Mouse (Mus musculus) MEL (cell line): ENCODE results near the gene Serp2. TPM values are rescaled to one million over a fixed set of nuclear protein-coding genes. Genes with fewer than 3 reads are reported as not detected.

Experiments used
- DNase-seq: peaks from one replicate; pipeline ENCODE4 v3.0.0; 2011; ENCODE audit warnings: low read depth, low spot score
- H3K27ac ChIP-seq: 2 replicates; pipeline ENCODE4 v1.5.1; 2012; ENCODE audit warnings: low read depth, mild to moderate bottlenecking, control low read depth, low read length, moderate library complexity; ENCODE audit not compliant: control insufficient read depth
- H3K27me3 ChIP-seq, 2 experiments: fragments of 150-350 bp in 1 of 2; sonication (generic) in 1 of 2; 2 replicates each; pipeline ENCODE4 v1.6.1; 2012; ENCODE audit warnings: low read length in 2 of 2, mild to moderate bottlenecking in 2 of 2, improper control_type of control experiment in 1 of 2, moderate library complexity in 1 of 2; ENCODE audit not compliant: insufficient read depth in 2 of 2, control insufficient read depth in 1 of 2
- H3K36me3 ChIP-seq, 2 experiments: 2 replicates each; pipeline ENCODE4 v1.6.1; 2012 to 2014; ENCODE audit warnings: low read length in 2 of 2, improper control_type of control experiment in 1 of 2, inconsistent platforms in 1 of 2, mild to moderate bottlenecking in 1 of 2; ENCODE audit not compliant: insufficient read depth in 2 of 2, control insufficient read depth in 1 of 2
- H3K4me1 ChIP-seq, 2 experiments: fragments of 150-350 bp in 1 of 2; sonication (generic) in 1 of 2; 2 replicates each; pipeline ENCODE4 v1.6.1; 2012; ENCODE audit warnings: low read length in 2 of 2, improper control_type of control experiment in 1 of 2, mild to moderate bottlenecking in 1 of 2; ENCODE audit not compliant: insufficient read depth in 2 of 2, control insufficient read depth in 1 of 2
- H3K4me3 ChIP-seq, 2 experiments: fragments of 150-350 bp in 1 of 2; sonication (generic) in 1 of 2; 2 replicates each; pipeline ENCODE4 v1.5.1; 2012; ENCODE audit warnings: low read depth in 2 of 2, low read length in 2 of 2, mild to moderate bottlenecking in 2 of 2, moderate library complexity in 2 of 2, control low read depth in 1 of 2, improper control_type of control experiment in 1 of 2; ENCODE audit not compliant: control insufficient read depth in 1 of 2, insufficient read depth in 1 of 2
- H3K79me2 ChIP-seq: 2 replicates; pipeline ENCODE4 v1.6.1; 2012; ENCODE audit warnings: mild to moderate bottlenecking, low read length, moderate library complexity; ENCODE audit not compliant: control insufficient read depth, poor library complexity, insufficient read depth
- H3K9ac ChIP-seq: 2 replicates; pipeline ENCODE4 v1.6.1; 2012; ENCODE audit warnings: low read depth, mild to moderate bottlenecking, control low read depth, low read length, moderate library complexity; ENCODE audit not compliant: control insufficient read depth, poor library complexity, severe bottlenecking
- H3K9me3 ChIP-seq: fragments of 150-350 bp; sonication (generic); replicated peaks from 2 replicates; pipeline ENCODE4 v1.6.1; 2012; ENCODE audit warnings: mild to moderate bottlenecking, low read length, improper control_type of control experiment, moderate library complexity; ENCODE audit not compliant: insufficient read depth
- BHLHE40 ChIP-seq: IDR thresholded peaks from 2 replicates; pipeline ENCODE4 v1.6.1; 2012; ENCODE audit warnings: low read depth, mild to moderate bottlenecking, inconsistent platforms, low read length, improper control_type of control experiment, borderline replicate concordance
- CHD2 ChIP-seq: IDR thresholded peaks from 2 replicates; pipeline ENCODE4 v1.6.1; 2011; ENCODE audit warnings: low read length, improper control_type of control experiment
- EP300 ChIP-seq, 2 experiments: IDR thresholded peaks; 2 replicates each; pipeline ENCODE4 v1.6.1; 2011; ENCODE audit warnings: improper control_type of control experiment in 2 of 2, low read length in 2 of 2, low read depth in 1 of 2, mild to moderate bottlenecking in 1 of 2
- ETS1 ChIP-seq: IDR thresholded peaks from 2 replicates; pipeline ENCODE4 v1.6.1; 2012; ENCODE audit warnings: low read depth, mild to moderate bottlenecking, inconsistent platforms, low read length, improper control_type of control experiment, moderate library complexity
- GABPA ChIP-seq: IDR thresholded peaks from 2 replicates; pipeline ENCODE4 v1.6.1; 2012; ENCODE audit warnings: low read depth, mild to moderate bottlenecking, inconsistent platforms, low read length, improper control_type of control experiment, moderate library complexity
- GATA1 ChIP-seq: IDR thresholded peaks from 2 replicates; pipeline ENCODE4 v1.6.1; 2011; ENCODE audit warnings: low read depth, low read length, improper control_type of control experiment
- HCFC1 ChIP-seq: IDR thresholded peaks from 2 replicates; pipeline ENCODE4 v1.6.1; 2012; ENCODE audit warnings: low read depth, mild to moderate bottlenecking, inconsistent platforms, low read length, improper control_type of control experiment, moderate library complexity
- JUND ChIP-seq: IDR thresholded peaks from 2 replicates; pipeline ENCODE4 v1.6.1; 2011; ENCODE audit warnings: low read depth, mild to moderate bottlenecking, improper control_type of control experiment, low read length
- KAT2A ChIP-seq: conservative IDR thresholded peaks from 2 replicates; pipeline ENCODE4 v1.6.1; 2012; ENCODE audit warnings: low read depth, low read length, improper control_type of control experiment, inconsistent platforms
- MAX ChIP-seq: IDR thresholded peaks from 2 replicates; pipeline ENCODE4 v1.6.1; 2011; ENCODE audit warnings: low read length, improper control_type of control experiment
- MAZ ChIP-seq: IDR thresholded peaks from 2 replicates; pipeline ENCODE4 v1.6.1; 2012; ENCODE audit warnings: low read depth, mild to moderate bottlenecking, inconsistent platforms, low read length, improper control_type of control experiment
- MXI1 ChIP-seq: IDR thresholded peaks from 2 replicates; pipeline ENCODE4 v1.6.1; 2011; ENCODE audit warnings: mild to moderate bottlenecking, low read depth, low read length, improper control_type of control experiment
- MYB ChIP-seq: IDR thresholded peaks from 2 replicates; pipeline ENCODE4 v1.6.1; 2011; ENCODE audit warnings: mild to moderate bottlenecking, low read depth, low read length, improper control_type of control experiment
- MYC ChIP-seq: IDR thresholded peaks from 2 replicates; pipeline ENCODE4 v1.6.1; 2011; ENCODE audit warnings: low read depth, mild to moderate bottlenecking, low read length, improper control_type of control experiment, moderate library complexity
- NELFE ChIP-seq: IDR thresholded peaks from 2 replicates; pipeline ENCODE4 v1.6.1; 2011; ENCODE audit warnings: low read depth, low read length, improper control_type of control experiment
- POLR2A ChIP-seq, 2 experiments: IDR thresholded peaks; 2 replicates each; pipeline ENCODE4 v1.6.1; 2011 to 2012; ENCODE audit warnings: low read length in 2 of 2, mild to moderate bottlenecking in 2 of 2, control low read depth in 1 of 2, improper control_type of control experiment in 1 of 2, low read depth in 1 of 2, moderate library complexity in 1 of 2; ENCODE audit not compliant: control insufficient read depth in 1 of 2, insufficient read depth in 1 of 2, poor library complexity in 1 of 2
- POLR2AphosphoS2 ChIP-seq: IDR thresholded peaks from 2 replicates; pipeline ENCODE4 v1.6.1; 2011; ENCODE audit warnings: low read length, improper control_type of control experiment
- POLR2AphosphoS5 ChIP-seq: IDR thresholded peaks from 2 replicates; pipeline ENCODE4 v1.6.1; 2012; ENCODE audit warnings: low read depth, borderline replicate concordance, mild to moderate bottlenecking, inconsistent platforms, low read length, moderate library complexity, mixed read lengths
- SIN3A ChIP-seq: IDR thresholded peaks from 2 replicates; pipeline ENCODE4 v1.6.1; 2012; ENCODE audit warnings: low read length, improper control_type of control experiment, inconsistent platforms
- UBTF ChIP-seq: IDR thresholded peaks from 2 replicates; pipeline ENCODE4 v1.6.1; 2012; ENCODE audit warnings: low read depth, mild to moderate bottlenecking, inconsistent platforms, low read length, improper control_type of control experiment, moderate library complexity, borderline replicate concordance; ENCODE audit not compliant: insufficient read depth
- USF2 ChIP-seq, 2 experiments: IDR thresholded peaks; 2 replicates each; pipeline ENCODE4 v1.6.1; 2011 to 2012; ENCODE audit warnings: improper control_type of control experiment in 2 of 2, low read length in 2 of 2, borderline replicate concordance in 1 of 2, inconsistent platforms in 1 of 2, low read depth in 1 of 2, mild to moderate bottlenecking in 1 of 2; ENCODE audit not compliant: insufficient read depth in 1 of 2
- ZKSCAN1 ChIP-seq: IDR thresholded peaks from 2 replicates; pipeline ENCODE4 v1.6.1; 2012; ENCODE audit warnings: low read depth, mild to moderate bottlenecking, inconsistent platforms, low read length, improper control_type of control experiment, moderate library complexity
- ZNF384 ChIP-seq: IDR thresholded peaks from 2 replicates; pipeline ENCODE4 v1.6.1; 2012; ENCODE audit warnings: low read depth, mild to moderate bottlenecking, inconsistent platforms, low read length, improper control_type of control experiment
- polyA plus RNA-seq, 2 experiments: library from polyadenylated mRNA; stranded (reverse) in 1 of 2; unstranded in 1 of 2; fragments of >175 nt in 1 of 2; fragments of >200 nt in 1 of 2; gene quantifications; 2 replicates each; pipeline versions ENCODE4 v1.2.1 to v1.2.4; 2012; ENCODE audit warnings: low replicate concordance in 2 of 2, low read depth in 1 of 2; ENCODE audit not compliant: insufficient read length in 2 of 2, insufficient read depth in 1 of 2, missing spikeins in 1 of 2
- total RNA-seq: library from RNA; depleted of rRNA; stranded (reverse); fragments of 300-350 nt; gene quantifications from 2 replicates; pipeline ENCODE4 v1.2.3, GENCODE M21; 2012

Gene Serp2
- total and polyA plus RNA-seq, 3 experiments = 0.42 to 0.56 TPM; not detected in 1

DNA sequence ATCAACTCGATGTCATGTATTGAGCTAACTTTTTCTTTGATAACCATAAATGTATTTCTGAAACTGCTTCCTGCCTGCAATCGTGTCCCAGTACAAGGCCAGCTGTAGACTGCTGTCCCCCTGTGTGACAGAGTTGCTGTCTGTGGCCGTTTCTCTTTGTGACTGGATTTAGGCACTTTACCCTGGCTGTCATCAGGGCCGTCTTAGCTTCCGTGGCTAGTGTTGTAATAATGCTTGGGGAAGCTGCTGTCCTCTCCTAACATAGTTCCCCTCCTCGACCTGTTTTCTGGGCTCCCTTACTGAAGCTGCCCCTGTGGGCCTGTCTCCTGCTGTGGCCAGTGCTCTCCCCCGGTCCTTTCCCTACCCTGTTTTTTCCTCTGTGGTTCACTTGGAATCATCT, 58.5 kb downstream of the Serp2 start:
- H3K4me3 ChIP-seq = no peak overlapping the region
- H3K27ac ChIP-seq = no peak overlapping the region
- no peak for TF ChIP-seq MAZ
- no peak for TF ChIP-seq HCFC1
- TF ChIP-seq GATA1 = no peak
- TF ChIP-seq EP300 (IDR thresholded peaks at IDR 0.05; ENCODE audit: low read depth in 1 of 2, low read length in 2 of 2) = no peak
- no peak for TF ChIP-seq MXI1
- TF ChIP-seq ZNF384 = no peak
- TF ChIP-seq JUND = no peak
- no peak for TF ChIP-seq MYC
- TF ChIP-seq ZKSCAN1 = no peak
- no peak for TF ChIP-seq KAT2A
- TF ChIP-seq MAX = no peak
- TF ChIP-seq POLR2AphosphoS2 = no peak
- no peak for TF ChIP-seq POLR2A (IDR thresholded peaks at IDR 0.05; ENCODE audit: control insufficient read depth in 1 of 2, insufficient read depth in 1 of 2, low read depth in 1 of 2, low read length in 2 of 2, poor library complexity in 1 of 2)
- H3K79me2 ChIP-seq = no peaks in the 10 kb centered on the region
- H3K36me3 ChIP-seq = no peaks in the 10 kb centered on the region
- H3K9ac ChIP-seq = no peak overlapping the region
- DNase-seq = no peak
- no peaks in the 10 kb centered on the region for H3K4me1 ChIP-seq
- no peaks in the 10 kb centered on the region for H3K9me3 ChIP-seq
- H3K27me3 ChIP-seq = peaks cover 0 to 1% of the 10 kb centered on the region in 2 experiments; a peak in 1 of 4 replicates

DNA sequence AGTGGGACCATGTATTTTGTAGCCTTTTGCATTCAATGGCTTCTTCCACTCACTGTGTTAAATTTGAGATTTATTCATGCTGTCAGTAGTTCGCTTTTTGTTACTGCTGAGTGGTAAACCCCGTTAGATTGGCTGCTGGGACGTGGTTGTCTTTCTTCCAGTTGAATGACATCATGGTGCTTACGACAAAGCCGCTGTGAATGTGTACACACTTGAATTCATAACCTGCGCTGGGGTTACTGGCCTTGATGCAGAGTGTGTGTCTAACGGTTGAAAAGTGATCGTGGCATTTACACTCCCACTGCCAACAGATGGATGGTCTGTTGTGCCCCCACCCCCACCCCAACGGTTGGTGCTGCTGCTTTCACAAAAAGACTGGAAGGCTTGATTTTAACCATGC, 59.5 kb downstream of the Serp2 start:
- Histone ChIP-seq H3K4me3 (no peak overlapping the region), H3K27ac (no peak overlapping the region), H3K79me2 (no peaks in the 10 kb centered on the region), H3K9me3 (no peaks in the 10 kb centered on the region), H3K4me1 (no peaks in the 10 kb centered on the region), H3K9ac (no peak overlapping the region), H3K36me3 (no peaks in the 10 kb centered on the region), H3K27me3 (peaks cover 0 to 4% of the 10 kb centered on the region in 2 experiments; a peak in 2 of 4 replicates)
- DNase-seq = no peak
- TF ChIP-seq GABPA (no peak), POLR2A (IDR thresholded peaks at IDR 0.05; ENCODE audit: control insufficient read depth in 1 of 2, insufficient read depth in 1 of 2, low read depth in 1 of 2, low read length in 2 of 2, poor library complexity in 1 of 2) (no peak), POLR2AphosphoS5 (no peak), USF2 (IDR thresholded peaks at IDR 0.05; ENCODE audit: borderline replicate concordance in 1 of 2, insufficient read depth in 1 of 2, low read depth in 1 of 2, low read length in 2 of 2) (no peak), KAT2A (no peak), NELFE (no peak), SIN3A (no peak), EP300 (IDR thresholded peaks at IDR 0.05; ENCODE audit: low read depth in 1 of 2, low read length in 2 of 2) (no peak), MYB (no peak), CHD2 (no peak), BHLHE40 (no peak), ETS1 (no peak), GATA1 (no peak), UBTF (no peak)
